Mouse (Mus musculus) heart, postnatal 25 days (tissue): Measurements from ENCODE around the gene 4930470P17Rik. TPM values are rescaled to one million over a fixed set of nuclear protein-coding genes. Genes with fewer than 3 reads are reported as not detected.

ENCODE experiments used
- DNase-seq: peaks from one replicate; pipeline ENCODE4 v3.0.0; 2022; ENCODE audit warnings: low spot score
- intact Hi-C: fragments of 180-260 bp; cut with DNase I; formaldehyde crosslinking; loops from one replicate; pipeline ENCODE4 v1.15.1; 2025
- total RNA-seq, 2 experiments: library from RNA; stranded (reverse); gene quantifications; 2 replicates each; pipeline ENCODE4 v1.2.3; 2021

The 4930470P17Rik gene
- total RNA-seq, 2 experiments from 2014 or later: not detected

GRCm38 (mm10) chr2:170530256-170530655 is 71.6 kb downstream of the 4930470P17Rik start:
- DNase-seq: no peak
- intact Hi-C loops: no loop called here

GRCm38 (mm10) chr2:170529766-170530165 is 72.1 kb downstream of the 4930470P17Rik start:
- DNase-seq: no peak
- intact Hi-C loops: loop anchor here (10.0 kb wide), 1 partner anchor 1685 kb away; no protein-coding TSS in a partner anchor

Other genes with a start within 250 kb of the 4930470P17Rik start
- gene Bcas1, start 174.2 kb downstream of the 4930470P17Rik start, total RNA-seq: under 1 TPM; 0.11 to 0.23 TPM
- 10 to 100 TPM; 11.1 to 12.2 TPM for gene Pfdn4, start 105.6 kb downstream of the 4930470P17Rik start, total RNA-seq
- not detected for gene Cyp24a1, start 104.9 kb downstream of the 4930470P17Rik start, total RNA-seq
- gene Dok5, start 129.8 kb upstream of the 4930470P17Rik start, total RNA-seq: under 1 TPM; 0.42 to 0.55 TPM